Mouse (Mus musculus) kidney, adult 11 months (tissue): Measurements from ENCODE around the gene Rnf5.

Experiments used
- DNase-seq: peaks from one replicate; pipeline ENCODE4 v3.0.0; 2022

Gene Rnf5

DNA sequence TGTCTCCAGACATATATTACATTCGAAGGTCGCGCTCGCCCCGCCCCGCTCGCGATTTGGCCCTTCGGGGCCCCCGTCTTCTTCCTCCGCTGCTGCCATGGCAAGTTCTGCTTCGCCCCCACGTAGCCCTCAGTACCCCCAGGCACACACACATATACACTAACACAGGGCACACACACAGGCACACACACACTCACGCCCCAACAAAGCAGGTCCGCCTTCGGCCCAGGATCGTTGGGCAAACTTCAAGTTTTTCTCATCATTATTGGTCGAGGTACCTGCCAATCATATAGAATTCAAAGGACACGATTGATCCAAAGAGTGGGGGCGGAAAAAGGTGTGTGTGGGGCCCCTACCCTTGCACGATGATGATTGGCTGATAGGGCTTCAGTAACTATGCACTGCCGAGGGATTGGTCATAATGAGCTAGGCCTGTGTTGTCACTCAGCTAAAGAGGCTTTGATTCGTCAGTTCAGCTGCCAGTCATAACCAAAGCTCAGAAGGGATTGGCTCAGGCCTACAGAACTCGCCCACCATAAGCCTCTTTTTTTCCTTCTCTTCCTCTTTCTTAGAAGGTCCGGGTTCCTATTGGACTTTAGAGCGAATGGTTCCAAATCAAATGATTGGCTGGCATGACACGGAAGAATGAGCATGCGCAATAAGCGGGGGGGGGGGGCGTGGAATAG lies at the start of gene Rnf5:
Rnf5 (minus strand) TSS at position 316 of the 686 bp plus-strand sequence.
- peak; percentile 100 for DNase-seq

- no peak for DNase-seq
Measured at GRCm38 (mm10) chr17:34652985-34653384, 49.5 kb upstream of the Rnf5 start.

GRCm38 (mm10) chr17:34652546-34652945 lies 49.1 kb upstream of the Rnf5 start:
- no peak for DNase-seq

DNA sequence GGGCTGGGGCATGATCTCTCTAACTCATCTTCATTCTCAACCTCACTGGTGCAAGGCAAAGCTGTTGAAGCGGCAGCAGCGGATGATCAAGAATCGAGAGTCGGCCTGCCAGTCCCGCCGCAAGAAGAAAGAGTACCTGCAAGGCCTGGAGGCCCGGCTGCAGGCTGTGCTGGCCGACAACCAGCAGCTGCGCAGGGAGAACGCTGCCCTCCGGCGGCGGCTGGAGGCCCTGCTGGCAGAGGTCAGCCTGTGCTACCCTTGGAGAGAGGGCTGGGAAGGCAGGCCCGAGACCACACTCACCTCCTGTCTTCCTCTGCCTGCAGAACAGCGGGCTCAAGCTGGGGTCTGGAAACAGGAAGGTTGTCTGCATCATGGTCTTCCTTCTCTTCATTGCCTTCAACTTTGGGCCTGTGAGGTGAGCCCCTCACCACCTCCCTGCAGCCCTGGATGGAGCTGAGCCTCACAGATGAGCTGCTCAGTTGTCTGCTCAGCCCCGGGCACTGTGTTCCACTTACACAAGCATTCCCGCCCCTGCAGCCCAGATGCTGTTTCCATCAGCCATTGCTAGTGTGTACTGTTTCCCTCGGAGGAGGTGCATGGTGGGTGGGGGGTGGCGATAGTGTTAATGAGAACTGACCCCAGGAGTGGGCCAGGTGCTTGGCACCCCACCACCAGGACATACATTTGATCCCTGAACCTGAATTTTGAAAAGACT lies 48.2 kb upstream of the Rnf5 start:
- no peak for DNase-seq

- DNase-seq = no peak
Measured at GRCm38 (mm10) chr17:34650781-34651180, 47.3 kb upstream of the Rnf5 start.

DNA sequence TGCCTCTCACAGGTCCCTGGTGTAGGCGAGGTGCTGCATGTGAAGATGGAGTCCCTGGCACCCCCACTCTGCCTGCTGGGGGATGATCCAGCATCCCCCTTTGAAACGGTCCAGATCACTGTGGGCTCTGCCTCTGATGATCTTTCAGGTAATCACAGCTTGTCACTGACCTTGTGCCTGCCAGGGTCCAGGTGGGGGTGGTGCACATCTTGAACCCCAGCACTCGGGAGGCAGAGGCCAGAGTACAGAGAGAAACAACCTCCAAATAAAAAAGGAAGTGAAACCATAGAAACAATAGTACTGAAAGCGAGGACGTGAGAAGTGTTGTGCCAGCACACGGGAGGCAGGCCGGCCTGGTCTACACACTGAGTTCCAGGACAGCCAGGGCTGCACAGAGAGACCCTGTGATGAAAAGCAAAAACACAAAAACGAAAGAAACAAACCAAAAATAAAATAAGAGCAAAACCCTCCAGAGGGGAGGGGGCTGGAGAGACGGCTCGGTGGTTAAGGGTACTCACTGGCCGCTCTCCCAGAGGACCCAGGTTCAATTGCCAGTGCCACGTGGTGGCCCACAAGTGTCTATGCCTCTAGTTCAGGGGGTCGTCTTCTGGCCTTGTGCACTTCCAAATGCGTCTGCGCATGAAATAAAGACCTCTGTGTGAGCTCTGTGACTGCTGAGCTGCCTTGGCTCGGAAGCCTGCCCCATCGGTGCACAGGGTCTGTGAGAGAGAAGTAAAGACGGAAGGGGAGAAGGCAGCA lies 45.8 kb upstream of the Rnf5 start:
- DNase-seq = no peak

- no peak for DNase-seq
Measured at GRCm38 (mm10) chr17:34648141-34648890, 44.8 kb upstream of the Rnf5 start.

DNA sequence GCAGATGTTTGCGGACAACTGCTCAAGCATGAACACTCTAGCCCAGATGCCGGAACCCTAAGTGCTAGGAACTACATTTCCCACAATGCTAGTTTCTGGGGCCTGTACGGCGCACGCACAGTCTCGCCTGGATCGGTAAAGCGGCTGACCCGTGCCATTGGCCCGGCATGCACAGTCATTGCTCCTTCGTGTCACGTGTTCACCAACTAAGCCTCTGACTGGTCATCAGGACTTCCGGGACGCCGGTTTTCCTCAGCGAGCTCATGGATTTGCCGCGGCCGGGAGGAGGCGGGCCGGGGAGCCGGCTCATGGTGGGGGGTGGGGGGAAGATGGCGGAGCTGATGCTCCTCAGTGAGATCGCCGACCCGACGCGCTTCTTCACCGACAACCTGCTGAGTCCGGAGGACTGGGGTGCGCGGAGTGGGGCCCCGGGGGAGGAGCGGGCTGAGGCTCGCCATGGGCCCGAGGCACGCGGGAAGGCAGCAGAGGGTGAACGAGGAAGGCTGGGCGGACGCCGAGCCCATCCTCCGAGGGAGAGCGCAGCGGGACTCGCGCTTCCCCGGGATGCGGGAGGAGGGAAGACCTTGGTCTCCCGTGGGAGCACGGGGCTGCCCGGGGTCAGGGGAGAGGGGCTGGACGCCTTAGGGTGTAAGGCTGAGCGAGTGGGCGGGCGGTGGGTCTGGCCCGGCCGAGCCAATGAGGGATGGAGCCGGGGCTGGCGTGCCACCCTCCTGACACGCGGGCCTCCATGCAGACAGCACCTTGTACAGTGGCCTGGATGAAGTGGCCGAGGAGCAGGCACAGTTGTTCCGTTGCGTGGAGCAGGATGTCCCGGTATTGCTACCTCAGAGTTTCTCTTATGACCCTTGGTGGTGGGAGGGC lies 43.7 kb upstream of the Rnf5 start, which contains the start of gene Atf6b:
Atf6b (plus strand) TSS at position 241 of the 882 bp plus-strand sequence.
- peak; percentile 99 for DNase-seq

- DNase-seq = no peak
Measured at GRCm38 (mm10) chr17:34645831-34646511, 42.5 kb upstream of the Rnf5 start.

- DNase-seq = no peak
Measured at GRCm38 (mm10) chr17:34645256-34645829, 41.9 kb upstream of the Rnf5 start.

DNA sequence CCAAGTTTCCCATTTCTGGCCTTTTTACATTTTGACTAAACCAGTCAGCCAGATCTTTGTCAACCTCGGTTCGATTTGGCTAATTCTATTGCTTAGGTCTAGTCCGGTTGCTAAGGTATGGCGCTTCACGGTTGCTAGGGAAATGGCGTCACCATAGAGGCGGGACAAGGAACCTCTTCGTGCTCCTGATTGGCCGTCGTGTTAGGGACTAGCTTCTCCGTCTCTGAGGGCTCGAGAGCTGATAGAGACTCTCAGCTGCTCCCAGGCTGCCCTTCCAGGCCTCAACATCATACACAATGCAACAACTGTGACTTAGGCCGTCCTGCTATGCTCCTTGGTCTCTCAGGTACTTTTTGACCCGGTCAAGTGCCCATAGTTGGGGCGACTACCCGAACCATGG lies 41.1 kb upstream of the Rnf5 start, which contains the start of gene Fkbpl:
Fkbpl (plus strand) TSS at position 157 of the 400 bp plus-strand sequence.
- DNase-seq = peak; percentile 97

DNA sequence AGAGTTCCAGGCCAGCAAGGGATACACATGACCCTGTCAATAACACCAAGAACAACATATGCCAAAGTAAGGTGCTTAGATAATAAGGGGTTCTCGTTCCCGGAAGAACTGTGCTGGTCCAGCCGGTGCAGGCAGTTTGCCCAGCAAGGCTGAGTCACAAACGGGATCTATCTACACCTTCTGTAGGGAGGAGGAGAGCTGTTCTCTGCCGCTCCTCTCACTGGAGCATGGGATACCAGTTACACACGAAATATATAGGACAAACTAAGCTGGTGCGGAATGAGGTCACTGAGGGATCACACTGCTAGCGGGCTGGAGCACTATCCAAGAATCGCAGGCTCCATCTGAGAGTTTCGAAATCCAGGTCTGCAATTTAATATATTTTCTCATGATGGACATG lies 40.5 kb upstream of the Rnf5 start:
- no peak for DNase-seq

DNA sequence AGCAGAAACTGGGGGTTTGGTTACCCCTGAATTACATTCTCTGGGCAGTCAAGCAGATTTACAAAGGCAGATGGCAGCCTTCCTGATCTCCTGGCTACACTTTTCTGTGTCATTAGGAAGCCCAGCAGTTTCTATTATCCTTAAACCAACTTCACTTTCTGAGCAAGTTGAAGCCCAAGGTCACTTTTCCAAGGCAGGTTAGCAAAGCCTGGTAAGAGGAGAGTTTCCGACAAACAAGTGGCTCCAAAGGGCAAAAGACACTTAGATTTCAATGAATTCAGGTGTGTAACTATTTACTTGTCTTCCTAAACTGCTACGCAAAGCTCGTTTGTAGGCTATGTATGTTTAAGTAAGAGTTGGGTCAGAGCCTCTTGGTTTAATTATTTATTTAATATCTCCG lies 39.9 kb upstream of the Rnf5 start:
- no peak for DNase-seq

DNA sequence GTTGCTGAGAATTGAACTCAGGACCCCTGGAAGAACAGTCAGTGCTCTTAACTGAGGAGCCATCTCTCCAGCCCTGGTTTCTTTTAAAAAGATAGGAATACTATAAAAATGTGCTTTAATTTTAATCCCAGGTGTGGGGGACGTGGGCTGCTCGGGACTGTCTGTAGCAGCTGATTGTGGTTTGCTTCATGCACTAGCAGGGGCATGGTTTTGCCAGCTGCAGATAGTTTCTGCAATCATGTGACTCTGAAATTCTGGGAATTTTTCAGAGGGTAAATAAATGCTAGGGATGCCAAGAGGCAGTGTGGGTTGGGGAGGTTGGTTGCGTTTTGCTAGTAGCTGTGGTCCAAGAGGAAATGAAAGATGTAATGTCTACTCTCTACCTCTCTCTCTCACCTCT lies 38.5 kb upstream of the Rnf5 start:
- DNase-seq = no peak

DNA sequence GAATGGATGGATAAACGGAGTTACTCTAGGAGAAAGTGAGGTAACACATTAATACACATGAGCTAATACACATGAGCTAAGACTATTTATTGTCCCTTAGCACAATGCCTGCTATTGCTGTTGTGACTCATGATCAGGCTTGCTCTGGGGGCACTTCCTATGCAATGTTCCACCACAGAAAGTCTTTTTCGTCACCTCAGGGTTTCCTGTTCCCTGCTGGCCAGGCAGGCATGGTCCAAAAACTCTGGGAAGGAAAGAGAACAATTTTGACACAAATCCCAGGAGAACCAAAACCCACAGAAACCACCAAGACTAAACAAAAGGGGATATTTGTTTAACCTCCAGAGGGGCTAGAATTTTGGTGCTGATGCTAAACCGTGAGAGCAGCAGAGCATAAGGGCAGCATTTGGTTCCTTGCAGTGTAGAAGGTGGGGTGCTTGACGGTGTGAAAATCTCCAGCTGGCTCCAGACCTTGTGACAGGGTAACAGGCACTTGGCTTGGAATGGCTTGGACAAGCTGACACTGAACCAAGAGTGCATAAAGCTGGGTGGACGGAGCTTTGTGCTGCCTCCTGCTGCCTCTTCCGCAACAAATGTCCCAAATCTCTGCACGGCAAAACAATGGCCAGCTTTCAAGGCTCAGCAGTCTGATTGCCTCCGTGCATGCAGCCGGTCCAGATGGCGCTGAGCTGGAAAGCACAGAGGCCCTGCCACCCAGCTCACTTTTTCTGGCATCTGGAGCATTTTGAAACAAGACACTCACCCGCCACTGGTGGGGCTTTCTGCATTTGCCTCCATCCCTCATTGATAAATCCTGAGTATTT lies 37.5 kb upstream of the Rnf5 start:
- no peak for DNase-seq

DNA sequence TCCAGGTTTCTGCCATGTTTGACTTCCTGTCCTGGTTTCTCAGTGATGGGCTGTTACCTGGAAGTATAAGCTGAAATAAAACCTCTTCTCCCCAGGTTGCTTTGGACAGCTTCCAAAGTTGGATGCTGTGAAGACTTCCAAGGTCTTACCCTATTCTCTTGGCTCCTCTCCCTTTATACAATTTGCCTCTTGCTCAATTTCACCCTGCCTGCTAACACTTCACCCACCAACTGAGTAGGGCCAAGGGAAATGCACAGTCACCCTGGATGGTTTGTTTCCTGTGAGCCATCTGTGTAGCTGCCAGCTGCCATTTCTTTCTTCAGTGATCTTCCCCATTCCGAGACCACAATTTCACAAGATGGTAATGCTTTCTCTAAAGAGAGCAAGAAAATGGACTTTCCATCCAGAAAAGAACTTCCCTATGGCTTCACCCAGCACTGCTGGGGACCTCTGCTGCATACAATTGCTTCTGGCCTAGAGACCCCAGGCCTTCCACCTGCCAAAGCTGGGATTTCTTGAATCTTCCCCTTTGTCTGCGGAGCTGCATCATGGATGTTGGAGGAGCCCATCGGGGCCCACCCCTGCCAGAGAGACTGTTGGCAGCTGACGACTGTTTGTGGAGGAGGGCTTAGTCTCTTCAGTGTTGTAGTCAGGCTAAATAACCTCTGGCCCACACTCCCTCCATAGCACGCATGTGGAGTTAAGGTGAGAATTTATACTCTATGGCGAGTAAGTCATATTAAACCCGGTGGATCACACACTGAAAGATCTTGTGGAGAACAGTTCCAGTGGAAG lies 36.2 kb upstream of the Rnf5 start:
- no peak for DNase-seq

- DNase-seq = no peak
Measured at GRCm38 (mm10) chr17:34637459-34637858, 34.0 kb upstream of the Rnf5 start.

- no peak for DNase-seq
Measured at GRCm38 (mm10) chr17:34635671-34636070, 32.2 kb upstream of the Rnf5 start.

DNA sequence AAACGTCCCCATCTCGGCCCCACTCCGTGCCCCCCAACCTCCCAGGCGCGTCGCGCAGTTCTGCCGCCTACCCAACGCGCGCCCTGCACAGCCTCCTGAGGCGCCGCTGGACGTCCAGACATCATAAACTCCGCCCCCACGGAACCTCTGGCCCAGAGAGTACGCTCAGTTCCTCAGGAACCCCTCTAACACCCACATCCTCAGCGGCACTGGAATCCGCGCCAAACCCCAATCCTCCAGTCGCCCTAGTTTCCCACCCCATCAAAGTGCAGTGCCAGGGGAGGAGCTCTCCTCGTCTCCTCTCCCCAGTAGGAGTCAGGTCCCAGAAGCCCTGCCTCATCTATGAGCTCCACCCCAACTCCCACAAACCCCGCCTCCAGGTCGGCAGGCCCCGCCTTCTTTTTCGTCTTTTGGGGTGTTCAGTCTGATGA lies 28.8 kb upstream of the Rnf5 start:
- DNase-seq = peak; percentile 87
